Mouse (Mus musculus): ENCODE measurements around the gene Igsf9. TPM values are rescaled to one million over a fixed set of nuclear protein-coding genes. Genes with fewer than 3 reads are reported as not detected.

Gene Igsf9
- total RNA-seq, 2 experiments from 2014 or later: 0.19 TPM; not detected in 1

- DNase-seq (ENCODE audit: low spot score): no peak
These were observed 33.8 kb downstream of the Igsf9 start for GRCm38 (mm10) chr1:172515396-172515795.

- DNase-seq (ENCODE audit: low spot score): no peak
These were observed 36.4 kb downstream of the Igsf9 start for GRCm38 (mm10) chr1:172518013-172518412.

GRCm38 (mm10) chr1:172519644-172520043 is 38.1 kb downstream of the Igsf9 start:
- no peak for DNase-seq (ENCODE audit: low spot score)

- peak; percentile 47 for DNase-seq (ENCODE audit: low spot score)
These were observed 39.2 kb downstream of the Igsf9 start, which contains the start of gene Cfap45 for GRCm38 (mm10) chr1:172520576-172521440. Gene Cfap45, plus strand, starts transcription at chr1:172520801.

GRCm38 (mm10) chr1:172522524-172522923 is 40.9 kb downstream of the Igsf9 start:
- DNase-seq (ENCODE audit: low spot score): no peak

- no peak for DNase-seq (ENCODE audit: low spot score)
These were observed 42.1 kb downstream of the Igsf9 start for GRCm38 (mm10) chr1:172523699-172524101.

GRCm38 (mm10) chr1:172525027-172525764 is 43.6 kb downstream of the Igsf9 start:
- peak; percentile 33 for DNase-seq (ENCODE audit: low spot score)

GRCm38 (mm10) chr1:172525971-172526370 is 44.4 kb downstream of the Igsf9 start:
- DNase-seq (ENCODE audit: low spot score): no peak

- DNase-seq (ENCODE audit: low spot score): no peak
These were observed 44.9 kb downstream of the Igsf9 start for GRCm38 (mm10) chr1:172526380-172527081.

GRCm38 (mm10) chr1:172527431-172527830 is 45.8 kb downstream of the Igsf9 start:
- no peak for DNase-seq (ENCODE audit: low spot score)

GRCm38 (mm10) chr1:172528701-172529100 is 47.1 kb downstream of the Igsf9 start:
- DNase-seq (ENCODE audit: low spot score): peak; percentile 90

- no peak for DNase-seq (ENCODE audit: low spot score)
These were observed 49.1 kb downstream of the Igsf9 start for GRCm38 (mm10) chr1:172530544-172531220.

GRCm38 (mm10) chr1:172532551-172532950 is 51.0 kb downstream of the Igsf9 start:
- no peak for DNase-seq (ENCODE audit: low spot score)

GRCm38 (mm10) chr1:172535116-172535515 is 53.5 kb downstream of the Igsf9 start:
- DNase-seq (ENCODE audit: low spot score): no peak

- no peak for DNase-seq (ENCODE audit: low spot score)
These were observed 58.2 kb downstream of the Igsf9 start for GRCm38 (mm10) chr1:172539827-172540226.

- no peak for DNase-seq (ENCODE audit: low spot score)
These were observed 58.8 kb downstream of the Igsf9 start for GRCm38 (mm10) chr1:172540283-172540820.

- DNase-seq (ENCODE audit: low spot score): no peak
These were observed 64.5 kb downstream of the Igsf9 start for GRCm38 (mm10) chr1:172546062-172546461.
